Mouse (Mus musculus) testis, adult 2 months (tissue): ENCODE results near the gene Smad5.

ENCODE experiments used
- CTCF ChIP-seq: fragments of 200-500 bp; IDR thresholded peaks from 2 replicates; pipeline ENCODE4 v1.5.1; 2012; ENCODE audit warnings: low read depth, mild to moderate bottlenecking, inconsistent platforms, low read length, moderate library complexity; ENCODE audit not compliant: control insufficient read depth, insufficient read depth, insufficient replicate concordance
- POLR2A ChIP-seq: fragments of 200-500 bp; IDR thresholded peaks from 2 replicates; pipeline ENCODE4 v1.6.1; 2012; ENCODE audit warnings: low read depth, mild to moderate bottlenecking, inconsistent platforms, low read length, moderate library complexity; ENCODE audit not compliant: control insufficient read depth

DNA sequence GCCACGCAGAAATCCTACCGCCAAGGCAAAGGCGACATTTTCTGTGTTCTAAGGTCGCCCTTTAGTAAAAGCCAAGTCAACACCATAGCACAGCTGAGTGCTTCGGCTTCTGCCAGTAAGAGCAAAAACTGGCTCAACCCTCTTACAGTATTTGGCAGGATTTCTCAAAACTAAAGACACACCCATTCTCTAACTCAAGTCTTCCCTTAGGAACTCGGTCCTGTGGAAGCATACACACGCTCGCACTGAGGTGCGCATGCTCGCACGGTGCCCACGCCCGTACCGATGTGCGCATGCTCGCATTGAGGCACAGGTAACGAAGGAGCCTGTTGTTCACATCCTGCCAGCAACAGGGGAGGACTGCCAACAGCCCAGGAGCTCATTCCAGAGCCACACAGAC is 20.5 kb upstream of the Smad5 start:
- no peak for TF ChIP-seq CTCF
- TF ChIP-seq POLR2A, result peak; percentile 71; the same call in 1 of the 2 replicates
